Mouse (Mus musculus) right cerebral cortex, postnatal 25 days (tissue): ENCODE measurements around the gene Ccr8.

ENCODE experiments used
- DNase-seq: peaks from one replicate; pipeline ENCODE4 v3.0.0; 2022

The Ccr8 gene

DNA sequence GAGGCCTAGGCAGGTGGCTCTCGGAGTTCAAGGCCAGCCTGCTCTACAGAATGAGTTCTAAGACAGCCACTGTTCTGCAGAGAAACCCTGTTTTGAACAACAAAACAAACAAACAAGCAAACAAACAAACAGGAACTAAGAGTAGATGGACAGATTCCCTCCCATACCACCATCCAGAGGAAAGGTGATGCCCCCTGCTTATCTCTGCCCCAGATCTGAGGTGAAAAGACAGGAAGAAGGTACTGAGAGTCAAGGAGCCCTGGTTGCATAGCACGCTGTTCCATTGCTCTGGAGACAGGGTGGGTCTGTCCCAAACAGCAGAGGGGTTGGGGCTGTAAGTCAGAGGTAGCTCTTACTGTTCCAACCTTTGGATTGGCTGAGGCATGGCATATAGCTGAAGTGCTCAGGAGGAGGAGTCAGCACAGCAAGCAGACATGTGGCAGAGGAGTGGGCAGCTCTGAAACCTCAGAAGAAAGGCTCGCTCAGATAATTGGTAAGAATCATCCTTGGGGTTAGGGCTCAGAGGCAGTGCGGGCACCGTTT, at the start of gene Ccr8:
Gene Ccr8 (plus strand): TSS at position 419 of the 543 bp plus-strand sequence.
- DNase-seq: no peak

DNA sequence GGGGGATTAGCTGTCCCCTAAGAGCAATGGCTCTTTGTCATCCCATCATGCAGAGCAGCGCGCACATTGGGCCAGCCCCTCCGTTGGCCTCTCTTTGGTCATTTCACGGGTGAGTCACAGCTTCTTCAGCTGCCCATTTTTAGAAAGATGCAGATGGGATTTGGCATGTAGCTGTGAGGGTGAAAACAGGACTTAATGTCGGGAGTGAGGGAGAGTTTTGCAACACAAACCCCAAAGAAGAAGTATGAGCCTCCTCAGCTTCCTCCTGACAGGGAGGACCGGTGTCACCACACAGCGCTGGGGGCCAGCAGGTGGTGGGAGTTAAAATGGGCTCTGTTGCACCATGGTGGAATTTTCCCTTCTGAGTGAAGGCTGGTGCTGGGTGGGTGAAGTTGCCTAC, 48.8 kb upstream of the Ccr8 start:
- no peak for DNase-seq

DNA sequence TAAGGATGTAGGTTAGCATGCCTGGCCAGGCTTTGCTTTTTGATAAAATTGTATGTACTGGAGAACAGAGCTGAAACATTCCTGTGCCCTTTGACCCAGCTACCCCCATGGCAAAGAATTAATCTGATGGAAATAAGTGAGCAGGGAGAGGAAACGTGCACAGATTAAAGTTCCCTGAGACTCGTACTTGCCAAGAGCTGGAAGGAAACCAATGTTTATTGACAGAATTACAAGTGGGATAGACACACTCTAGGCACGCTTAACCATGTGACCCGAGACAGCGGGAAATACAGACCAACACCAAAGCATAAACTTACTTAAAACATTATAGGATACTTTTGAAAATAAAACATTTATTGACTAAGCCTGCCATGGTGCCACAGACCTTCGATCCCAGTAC, 43.4 kb upstream of the Ccr8 start:
- DNase-seq: no peak

DNA sequence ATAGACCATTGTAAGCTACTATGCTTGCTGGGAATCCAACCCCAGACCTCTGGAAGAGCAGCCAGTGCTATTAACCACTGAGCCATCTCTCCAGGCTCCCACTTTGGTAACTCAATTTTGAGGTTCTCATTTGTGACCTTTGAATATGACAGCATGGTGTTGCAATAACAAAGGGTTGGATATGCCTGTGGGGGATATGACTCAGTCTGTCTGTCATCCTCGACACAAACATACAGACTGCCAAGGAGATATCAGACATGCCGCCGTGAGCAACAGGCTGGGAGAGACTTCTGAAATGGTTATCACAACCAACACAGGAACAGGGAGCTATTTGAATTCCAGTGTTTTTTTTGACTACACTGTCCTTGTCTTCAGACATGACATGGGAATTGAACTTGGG, 42.5 kb upstream of the Ccr8 start:
- DNase-seq: no peak

DNA sequence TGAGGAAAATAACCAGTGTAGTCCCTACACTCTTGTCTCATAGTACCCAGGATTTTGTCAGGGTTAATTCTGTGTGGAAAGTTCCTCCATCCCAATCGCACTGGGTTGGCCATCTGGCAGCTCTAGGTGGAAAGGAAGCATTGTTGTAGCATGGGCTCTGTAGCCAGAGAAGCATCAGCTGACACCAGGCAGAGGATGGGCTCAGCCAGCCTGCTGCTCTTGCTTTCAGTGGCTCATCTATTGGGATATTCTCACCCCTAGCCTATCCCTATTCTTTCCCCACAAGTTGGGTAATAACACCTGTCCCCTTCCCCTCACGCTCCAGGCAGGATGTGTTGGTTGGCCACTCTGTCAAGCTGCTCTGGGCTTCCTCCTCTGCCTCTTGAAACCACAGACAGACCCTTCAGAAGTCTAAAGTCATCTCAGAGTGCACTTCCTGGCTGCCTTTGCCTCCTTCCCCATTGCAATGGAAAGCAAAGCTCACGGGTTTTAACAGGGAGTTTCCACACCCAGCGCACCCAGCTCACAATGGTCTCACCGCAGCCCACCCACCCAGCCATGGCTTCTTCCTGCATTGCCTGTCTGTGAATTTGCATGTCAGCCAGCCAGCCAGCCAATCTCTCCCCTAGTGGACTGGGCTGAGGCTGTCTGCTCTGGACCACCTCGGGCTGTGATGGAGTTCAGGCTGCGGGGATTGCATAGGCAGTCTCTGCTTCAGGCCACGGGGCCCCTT, 37.2 kb upstream of the Ccr8 start:
- DNase-seq: no peak

DNA sequence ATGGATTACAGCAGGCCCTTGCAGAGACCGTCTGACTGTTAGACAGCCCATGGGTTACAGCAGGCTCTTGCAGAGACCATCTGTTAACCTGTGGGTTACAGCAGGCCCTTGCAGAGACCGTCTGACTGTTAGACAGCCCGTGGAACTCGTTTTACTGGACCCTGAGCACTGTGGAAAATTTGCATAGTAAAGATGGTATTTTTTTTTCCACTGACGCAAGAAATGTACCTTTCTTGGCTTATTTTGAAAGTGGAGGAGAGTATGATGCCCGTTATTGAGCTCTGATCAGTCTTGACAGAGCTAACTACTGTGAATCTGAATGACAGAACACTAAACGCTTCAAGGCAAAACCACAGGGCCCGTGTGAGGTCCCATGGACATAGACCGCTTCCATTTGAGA, 35.7 kb upstream of the Ccr8 start:
- no peak for DNase-seq

DNA sequence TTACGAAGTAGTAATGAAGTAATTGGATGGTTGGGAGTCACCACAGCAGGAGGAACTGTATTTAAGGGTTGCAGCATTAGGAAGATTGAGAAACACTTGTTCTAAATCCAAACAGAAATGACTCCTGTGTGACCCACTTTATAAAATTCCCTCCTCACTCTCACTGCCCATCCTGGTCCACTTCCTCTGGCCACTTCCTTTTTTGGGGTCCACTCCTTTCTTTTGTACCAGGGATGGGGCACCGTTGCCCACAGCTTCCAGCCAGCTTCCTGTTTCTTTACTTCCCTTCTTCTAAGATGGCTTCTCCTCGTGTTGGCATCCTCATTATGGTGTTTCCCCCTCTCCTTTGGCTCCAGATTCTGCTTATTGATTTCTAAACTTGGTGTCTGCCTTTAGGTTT, 33.2 kb upstream of the Ccr8 start:
- DNase-seq: no peak

DNA sequence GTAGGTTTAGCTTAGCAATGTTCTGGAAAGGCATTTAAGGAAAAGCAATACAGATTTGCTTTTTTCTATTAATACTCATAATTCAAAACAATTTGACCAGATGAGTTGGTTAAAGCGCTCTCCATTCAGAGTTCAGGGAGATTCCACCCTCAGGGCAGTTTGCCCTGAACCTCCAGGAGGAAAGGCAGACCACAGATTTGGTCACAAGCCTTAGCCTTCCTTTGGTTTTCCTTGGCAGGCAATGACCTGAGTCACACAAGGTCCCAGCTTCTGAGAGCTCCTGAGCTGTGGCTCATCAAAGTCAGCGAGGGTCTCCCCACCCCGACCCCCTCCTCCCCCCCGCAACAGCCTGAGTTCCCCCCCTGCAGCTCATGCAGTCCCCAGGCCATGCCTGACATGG, 27.6 kb upstream of the Ccr8 start:
- no peak for DNase-seq

DNA sequence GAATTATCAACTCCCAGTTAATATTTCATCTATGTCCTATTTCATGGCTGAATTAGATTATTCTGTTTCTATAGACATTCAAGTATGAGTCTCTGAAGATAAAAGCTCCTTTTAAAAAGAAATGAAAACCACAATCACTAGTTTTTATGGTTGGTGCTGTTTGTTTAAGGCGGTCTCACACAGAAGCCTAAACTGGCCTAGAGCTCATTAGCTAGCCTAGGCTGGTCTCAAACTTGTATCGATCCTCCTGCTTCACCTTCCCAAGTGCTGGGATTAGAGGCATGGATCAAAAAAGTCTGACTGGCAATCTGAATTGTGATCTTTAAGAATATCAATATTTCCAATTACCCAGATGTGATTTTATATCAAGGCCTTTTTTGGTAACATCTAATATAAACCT, 24.3 kb upstream of the Ccr8 start:
- no peak for DNase-seq

DNA sequence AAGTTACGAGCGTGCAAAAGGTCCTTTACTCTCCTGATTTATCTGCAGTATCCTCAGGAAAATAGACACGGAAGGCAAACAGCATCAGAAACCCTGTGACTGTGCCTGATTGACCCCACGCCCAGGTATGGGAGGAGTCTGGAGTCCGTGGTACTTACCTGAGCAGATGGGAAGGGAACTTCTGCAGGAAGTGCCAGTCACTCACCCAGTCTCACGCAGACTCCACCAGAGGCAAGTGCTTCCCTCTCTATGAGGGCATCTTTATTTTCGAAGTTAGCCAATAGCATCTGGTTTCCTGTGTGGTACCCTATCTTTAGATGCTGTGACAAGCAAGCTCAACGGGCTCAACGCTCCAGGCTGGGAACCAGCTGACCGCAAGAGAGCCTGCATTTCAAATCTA, 23.9 kb upstream of the Ccr8 start:
- DNase-seq: no peak

DNA sequence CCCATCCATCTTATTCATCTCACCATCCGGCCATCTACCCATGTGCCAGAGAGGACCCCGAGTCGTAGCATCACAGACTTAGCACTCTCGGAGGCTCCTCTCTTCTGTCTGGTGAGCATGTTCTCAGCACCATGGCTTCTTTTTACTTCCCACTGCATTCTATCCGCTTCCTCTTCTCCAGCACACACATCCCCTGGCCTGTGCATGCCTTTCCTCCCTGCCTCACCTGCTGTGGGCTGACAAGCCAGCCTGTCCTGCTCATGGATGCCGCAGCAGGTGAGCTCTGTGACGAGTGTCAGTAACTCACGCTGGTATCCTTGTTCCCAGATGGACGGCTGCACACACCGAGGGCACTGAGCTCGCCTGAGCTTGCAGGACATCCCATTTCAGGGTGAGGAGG, 22.1 kb upstream of the Ccr8 start, which contains the start of gene Cx3cr1:
Gene Cx3cr1 (minus strand): TSS at position 101 of the 400 bp plus-strand sequence.
- DNase-seq: no peak

DNA sequence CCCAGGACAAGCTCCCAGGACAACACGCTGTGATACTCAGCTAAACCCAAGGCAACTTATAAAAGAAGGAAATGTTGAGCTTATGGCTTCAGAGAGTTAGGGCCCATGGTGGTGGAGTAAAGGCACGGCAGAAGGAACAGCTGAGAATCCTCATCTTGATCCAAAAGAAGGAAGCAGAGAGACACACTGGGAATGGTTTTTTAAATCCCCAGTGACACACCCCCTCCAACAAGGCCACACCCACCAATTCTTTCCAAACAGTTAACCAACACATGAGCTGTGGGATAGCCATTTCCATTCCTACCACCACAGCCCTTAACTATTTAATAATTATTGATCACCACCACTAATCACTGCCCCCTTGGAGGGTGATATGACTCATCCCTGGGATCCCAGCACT, 20.7 kb upstream of the Ccr8 start:
- DNase-seq: no peak

DNA sequence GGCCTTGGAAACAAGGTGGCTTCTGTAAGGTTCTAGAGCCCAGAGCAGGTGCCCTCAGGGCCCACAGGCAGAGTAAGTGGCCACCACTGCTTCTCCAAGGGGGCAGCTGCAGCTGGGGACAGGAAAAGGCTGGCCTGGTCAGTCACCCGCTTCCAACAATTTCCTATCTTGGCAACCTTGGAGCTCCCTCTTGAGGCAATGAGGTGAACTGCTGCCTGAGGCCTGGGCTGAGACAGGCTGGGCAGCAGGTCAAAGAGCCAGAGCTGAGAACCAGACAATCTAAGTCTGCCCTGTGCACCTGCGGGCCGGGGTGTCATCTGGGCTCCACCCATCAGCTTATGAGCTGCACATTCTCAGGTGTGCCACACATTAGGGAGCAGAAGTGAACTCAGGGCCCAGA, 18.7 kb upstream of the Ccr8 start:
- peak; percentile 71 for DNase-seq

DNA sequence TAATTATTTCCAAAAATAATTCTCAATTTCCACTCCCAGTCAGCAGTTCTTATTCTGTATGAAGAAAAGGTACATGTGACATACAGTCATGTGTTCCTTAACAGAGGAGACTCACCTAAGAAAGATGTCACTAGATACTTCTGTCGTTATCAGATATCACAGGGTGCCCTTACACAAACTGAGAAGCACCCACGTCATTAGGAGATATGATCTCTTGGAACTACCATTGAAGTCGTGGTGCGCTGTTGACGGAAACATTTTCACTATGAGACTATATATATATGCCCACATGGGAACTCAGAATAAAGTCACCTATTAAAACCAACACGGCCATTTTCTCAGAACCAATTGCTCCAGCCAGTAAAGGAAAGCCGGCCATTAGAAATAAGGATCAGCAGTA, 17.4 kb upstream of the Ccr8 start:
- no peak for DNase-seq

DNA sequence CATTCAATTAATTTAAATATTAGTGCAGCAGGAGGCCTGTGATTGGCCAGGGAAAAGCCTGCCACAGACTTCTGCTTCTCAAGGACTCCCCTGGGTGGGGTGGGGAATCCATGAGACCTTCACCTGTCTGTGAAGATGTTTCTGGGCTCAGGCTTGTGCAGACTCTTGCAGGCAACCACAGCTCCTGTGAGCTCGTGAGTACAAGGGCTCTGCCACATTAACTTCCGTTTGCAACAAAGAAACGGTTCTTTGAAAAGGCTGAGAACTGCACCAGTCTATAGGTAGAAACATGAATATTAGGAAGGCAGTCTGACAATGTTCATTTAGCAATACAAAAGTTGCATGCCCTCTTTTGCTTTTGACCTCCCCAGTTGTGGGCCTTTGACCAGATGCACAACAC, 13.7 kb upstream of the Ccr8 start:
- DNase-seq: no peak

DNA sequence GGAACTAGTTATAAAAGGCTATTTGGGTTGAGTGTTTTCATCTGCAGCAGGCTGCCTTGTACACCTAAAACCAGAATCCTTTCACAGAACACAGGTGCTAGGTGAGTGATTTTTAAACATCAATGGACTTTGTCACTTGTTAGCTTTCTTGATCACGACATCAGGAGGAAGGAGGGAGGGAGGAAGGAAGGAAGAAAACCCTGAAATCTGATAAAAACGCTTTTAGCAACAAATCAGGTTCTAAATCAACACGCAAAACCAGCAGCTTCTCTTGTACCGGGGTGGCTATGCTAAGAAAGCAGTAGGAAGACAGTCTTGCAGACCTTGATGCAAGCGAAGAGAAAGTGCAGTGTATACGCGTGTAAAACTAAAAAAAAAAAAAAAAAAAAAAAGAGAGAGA, 12.0 kb upstream of the Ccr8 start:
- DNase-seq: no peak

DNA sequence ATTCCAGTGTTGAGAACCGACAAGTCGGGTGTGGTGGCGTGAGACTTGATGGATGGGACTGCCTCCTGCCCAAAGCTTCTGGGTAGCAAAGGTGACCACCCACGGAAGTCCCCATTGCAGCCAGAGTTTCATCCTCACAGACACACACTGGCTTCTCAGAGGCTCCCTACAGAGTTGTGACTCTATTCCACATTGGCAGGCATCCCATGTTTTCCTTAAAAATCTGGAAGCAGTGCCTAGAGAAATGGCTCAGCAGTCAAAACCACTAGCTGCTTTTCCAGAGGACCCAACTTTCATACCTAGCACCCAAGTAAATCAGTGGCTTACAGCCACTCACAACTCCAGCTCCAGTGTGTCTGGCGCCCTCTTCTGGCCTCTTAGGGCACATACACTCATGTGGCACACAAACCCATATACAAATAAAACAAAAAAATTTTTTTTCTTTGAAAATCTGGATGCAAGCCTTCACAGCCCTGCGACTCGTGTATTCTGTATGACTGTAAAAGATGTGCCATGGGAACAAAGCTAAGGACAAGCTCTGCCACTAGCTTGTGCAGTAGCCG, 11.3 kb upstream of the Ccr8 start:
- peak; percentile 49 for DNase-seq

DNA sequence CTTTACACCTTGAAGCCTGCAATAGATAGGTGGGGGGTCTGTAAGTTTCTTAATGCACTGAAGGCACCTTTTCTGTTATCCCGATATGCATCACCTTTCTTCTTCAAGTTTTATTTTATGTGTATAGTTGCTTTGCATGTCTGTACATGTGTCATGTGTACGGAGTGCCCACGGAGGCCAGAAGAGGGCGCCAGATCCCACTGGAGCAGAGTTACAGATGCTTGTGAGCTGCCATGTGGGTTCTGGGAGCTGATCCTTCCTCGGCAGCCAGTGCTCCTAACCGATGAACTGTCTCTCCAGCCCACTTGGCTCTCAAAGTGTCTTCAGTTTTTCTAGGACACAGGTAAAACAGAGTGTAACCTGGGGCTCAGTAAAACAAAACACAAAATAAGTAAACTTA, 10.7 kb upstream of the Ccr8 start:
- no peak for DNase-seq

DNA sequence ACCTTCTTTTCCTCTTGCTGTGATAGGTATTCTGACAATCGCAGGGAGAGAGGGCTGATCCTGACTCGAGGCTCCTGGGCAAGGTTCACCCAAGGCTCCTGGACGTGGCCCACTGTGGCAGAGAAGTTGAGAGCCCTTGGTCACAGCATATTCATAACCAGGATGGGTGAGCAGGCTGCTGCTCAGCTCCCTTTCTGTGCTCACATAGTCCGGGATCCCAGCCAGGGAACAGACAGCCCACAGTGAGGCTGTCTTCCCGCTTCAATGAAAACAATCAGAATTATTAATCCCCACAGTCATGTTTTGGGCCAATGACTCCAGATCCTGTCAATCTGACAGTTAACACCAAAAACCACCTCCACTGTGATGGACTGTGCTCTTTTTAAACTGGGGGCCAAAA, 9.9 kb upstream of the Ccr8 start:
- peak; percentile 33 for DNase-seq

DNA sequence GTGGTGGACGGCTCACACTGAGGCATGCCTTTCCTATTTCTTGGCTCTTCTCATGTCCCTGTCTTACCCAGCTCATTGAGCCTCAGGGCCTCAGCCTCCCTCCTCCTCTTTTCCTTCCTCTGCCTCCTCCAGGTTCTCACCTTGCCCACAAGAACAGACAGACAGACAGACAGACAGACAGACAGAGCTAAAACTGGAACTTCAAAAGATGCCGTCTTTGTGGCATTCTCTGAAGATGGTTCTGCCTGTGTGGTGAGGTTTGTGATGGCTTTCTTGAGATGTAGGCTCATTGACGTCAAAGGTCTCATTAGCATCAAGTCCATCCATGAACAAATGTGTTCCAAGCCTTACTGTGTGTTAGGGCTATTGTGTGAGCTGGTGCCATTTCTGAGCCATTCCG, 9.2 kb upstream of the Ccr8 start:
- DNase-seq: no peak

DNA sequence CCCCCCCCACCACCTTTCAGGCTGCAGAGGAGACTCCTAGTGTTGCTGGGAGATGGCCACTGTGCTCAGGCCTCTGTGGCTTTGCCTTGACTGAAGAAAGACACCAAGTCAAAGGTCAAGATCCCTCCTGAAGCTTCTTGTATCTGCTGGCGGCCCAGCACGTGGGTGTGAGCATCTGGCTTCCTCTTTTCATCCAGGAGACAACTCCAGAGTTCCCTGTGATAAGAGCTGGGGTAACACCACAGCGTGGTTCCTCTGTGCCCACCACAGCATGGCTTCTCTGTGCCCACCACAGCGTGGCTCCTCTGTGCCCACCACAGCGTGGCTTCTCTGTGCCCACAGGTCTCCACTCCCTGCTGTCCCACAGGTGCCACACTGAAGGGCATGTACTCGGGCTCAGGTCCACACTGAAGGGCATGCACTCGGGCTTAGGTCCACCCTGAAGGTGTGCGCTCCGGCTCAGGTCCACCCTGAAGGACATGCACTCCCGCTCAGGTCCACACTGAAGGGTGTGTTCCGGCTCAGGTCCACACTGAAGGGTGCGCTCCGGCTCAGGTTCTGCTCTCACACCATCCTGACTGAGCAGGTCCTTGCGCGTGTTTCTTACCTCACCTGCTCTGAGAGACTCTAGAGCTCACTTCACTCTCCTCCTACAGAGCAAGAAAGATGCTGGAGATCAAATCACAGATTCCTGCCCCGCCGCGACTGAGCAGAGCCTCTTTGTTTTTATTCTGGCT, 8.6 kb upstream of the Ccr8 start:
- no peak for DNase-seq

DNA sequence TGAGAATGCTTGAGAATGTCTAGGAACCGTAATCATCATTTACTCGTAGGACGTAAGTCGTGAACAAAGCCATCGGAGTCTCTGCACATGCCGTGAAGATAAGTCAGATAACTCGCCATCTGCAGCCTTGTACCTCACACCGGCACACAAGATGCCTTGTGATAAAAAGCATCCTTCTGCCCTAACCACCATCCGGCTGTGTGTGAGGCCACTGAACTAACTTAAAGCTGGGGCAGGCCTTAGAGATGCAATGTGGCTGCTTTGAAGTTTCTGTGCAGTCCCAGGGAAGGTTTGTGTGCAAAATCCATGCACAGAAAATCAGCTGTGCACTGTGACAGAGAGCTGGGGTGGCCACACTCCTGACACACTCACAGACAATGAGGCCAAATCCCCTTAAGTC, 7.5 kb upstream of the Ccr8 start:
- DNase-seq: no peak

DNA sequence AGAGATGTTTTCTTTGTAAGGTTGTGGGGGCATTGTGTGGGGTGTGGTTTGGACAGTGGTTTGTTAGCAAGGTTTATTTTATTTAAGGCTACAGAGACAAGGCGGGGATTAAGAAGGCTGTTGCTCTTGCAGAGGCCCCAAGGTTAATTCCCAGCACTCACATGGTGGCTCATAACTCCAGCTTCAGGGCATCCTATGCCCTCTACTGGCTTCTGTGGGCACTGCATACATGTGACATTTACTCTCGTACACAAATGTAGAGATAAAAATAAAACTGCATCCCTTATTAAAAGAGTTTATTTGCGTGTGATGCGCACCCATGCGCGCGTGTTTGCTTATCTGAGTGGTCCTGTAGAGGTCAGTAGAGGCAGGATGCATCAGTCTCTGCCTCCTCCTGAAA, 2.8 kb upstream of the Ccr8 start:
- DNase-seq: no peak

DNA sequence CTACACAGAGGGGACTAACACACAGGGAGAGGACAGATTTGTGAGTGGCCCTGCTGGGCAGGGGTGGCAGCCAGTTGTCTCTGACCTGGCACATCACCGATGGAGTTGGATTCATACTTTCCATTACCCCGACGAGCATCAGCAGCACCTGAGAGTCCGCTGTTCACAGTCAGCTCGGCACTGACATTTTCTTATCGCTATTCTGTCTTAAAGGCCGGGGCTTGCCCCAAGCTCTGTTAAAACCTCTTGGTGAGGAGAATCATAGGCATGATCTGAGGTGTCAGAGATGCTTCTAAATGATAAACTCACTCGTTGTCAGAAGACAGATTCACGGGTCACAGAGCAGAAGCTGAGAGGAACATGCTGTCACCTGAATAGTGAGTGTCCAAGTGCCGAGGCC, 828 bp upstream of the Ccr8 start:
- DNase-seq: no peak
